Mouse (Mus musculus) thymus, postnatal 0 days (tissue): ENCODE results near the gene Glrb. TPM values are rescaled to one million over a fixed set of nuclear protein-coding genes. Genes with fewer than 3 reads are reported as not detected.

Experiments used
- DNase-seq: peaks from one replicate; pipeline ENCODE4 v3.0.0-alpha.2; 2015; ENCODE audit warnings: low spot score
- polyA plus RNA-seq: library from polyadenylated mRNA; unstranded; fragments of >200 nt; fragmentation: Nextera tagmentation; extraction: Ambion mirVana; gene quantifications from 2 replicates; pipeline ENCODE4 v1.2.1, GENCODE M21; 2015

Gene Glrb
- polyA plus RNA-seq, result 3.3 and 4.4 TPM in 2 replicates

DNA sequence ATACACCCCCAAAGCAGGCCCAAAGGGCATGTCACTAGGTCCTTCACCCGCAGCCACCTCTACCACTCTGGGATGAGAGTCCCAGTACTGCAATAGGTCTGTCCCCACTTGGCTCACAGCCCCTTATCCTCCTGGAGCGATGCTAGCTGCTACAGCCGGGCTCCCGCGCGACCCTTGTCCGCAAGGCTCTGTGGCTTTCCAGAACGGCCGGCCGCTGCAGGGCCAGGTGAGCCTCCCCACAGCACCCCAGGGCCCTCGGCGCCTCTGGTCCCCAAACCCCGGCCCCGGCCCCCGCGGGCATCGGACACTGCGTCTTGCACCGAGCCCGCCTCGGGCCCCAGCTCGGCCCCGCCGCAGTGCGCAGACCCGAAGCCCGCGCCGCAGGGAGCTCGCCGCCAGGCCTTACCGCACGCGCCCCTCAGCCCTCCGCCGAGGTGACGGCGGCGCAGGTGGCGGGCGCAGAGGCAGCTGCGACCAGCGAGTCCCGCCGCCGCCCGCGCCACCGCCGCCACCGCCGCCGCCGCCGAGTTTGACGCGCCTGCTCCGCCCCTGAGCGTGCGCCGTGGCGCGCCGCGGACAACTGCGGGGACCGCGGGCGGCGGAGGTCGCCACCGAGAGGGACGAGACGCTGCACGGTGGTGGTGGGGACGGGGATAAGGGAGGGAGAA lies at the start of gene Glrb:
Glrb (minus strand) TSS at position 550 of the 668 bp plus-strand sequence.
- no peak for DNase-seq

DNA sequence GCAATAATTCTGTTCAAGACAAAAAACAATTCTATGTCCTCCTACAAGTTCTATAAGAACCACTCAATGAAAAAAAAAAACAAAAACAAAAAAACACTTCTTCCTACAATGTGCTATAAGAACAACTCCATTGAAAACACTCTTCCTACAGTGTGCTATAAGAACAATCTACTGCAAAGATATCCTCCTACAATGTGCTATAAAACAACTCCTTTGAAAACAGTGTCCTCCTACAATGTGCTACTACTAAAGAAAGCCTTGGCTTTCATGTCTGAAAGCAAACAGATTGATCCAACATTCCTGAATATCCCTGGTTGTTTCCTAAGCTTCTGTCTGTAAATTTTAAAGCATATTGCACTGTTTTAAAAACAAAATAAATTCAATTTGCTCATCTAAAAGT lies 46.5 kb upstream of the Glrb start:
- no peak for DNase-seq

DNA sequence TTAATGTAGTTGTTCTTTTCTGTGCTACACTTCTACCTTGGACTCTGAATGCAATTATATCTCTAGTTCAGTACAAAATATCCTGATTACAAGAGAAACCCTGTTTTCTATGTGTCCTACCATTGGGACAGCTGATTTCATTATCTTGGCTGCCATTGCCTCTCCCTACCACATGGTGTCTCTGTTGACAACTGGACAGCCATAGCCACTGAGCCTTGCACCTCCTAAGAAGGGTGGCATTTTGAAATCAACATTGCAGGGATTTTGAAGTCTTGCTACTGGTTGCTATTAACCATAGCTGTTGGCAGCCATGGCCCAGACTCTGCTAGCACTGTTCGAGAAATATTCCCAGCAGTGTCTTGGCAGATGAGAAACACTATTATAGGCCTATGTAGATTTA lies 45.1 kb upstream of the Glrb start:
- DNase-seq, result peak; percentile 6

DNA sequence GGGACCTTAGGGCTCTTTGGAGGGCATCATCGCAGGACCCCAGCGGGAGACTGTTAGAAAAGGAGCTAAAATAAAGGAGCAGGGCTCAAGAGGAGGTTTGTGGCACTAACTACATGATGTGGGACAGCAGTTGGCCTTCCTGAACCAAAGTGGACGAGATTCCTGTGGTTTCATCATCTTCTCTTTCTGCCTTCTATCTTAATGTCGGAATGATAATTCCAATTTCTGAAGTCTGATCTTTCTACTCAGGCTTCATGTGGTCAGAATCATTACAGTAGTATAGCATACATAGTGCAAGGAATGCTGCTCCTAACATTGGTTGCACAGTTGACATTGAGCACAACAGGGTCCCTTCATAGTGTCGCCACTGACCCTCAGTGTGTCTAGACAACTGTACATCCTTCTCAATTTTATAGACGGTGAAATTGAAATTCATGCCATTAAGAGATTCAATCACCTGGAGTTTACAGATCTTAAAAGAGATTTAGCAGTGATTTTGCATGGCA lies 372 bp upstream of the Glrb start:
- DNase-seq, result no peak

DNA sequence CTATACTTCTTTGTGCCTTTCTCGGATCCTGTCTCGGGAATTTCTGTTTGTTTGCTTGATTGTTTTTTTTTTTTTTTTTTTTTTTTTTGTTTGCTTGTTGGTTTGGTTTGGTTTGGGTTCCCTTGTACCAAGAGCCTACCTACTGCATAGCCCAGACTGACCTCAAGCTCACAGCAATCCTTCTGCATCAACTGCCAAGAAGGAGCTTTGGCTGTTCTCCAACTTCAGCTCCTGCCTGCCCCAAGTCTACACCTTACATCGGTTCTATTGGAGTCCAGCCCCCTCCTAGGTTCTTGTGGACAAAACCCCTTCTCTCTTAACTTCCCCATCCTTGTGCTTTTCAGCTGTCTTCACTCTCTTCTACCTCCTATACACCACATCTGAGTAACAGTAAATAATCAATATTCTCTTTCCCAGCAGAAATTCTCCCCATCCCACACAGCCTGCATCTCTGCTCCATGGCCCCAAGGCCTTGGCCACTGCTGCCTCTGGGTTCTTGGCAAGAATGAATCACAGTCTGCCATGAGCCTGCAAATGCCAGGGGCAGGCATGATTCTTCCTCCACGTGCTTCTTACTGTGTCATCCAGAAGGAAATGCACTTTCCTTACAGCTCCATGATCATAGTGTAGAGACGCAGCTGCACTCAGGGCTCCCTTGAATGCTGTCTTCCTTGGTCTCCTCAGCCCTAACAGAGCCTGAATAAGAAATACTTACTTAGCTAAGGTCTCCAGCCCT lies 18.5 kb downstream of the Glrb start:
- DNase-seq, result no peak

DNA sequence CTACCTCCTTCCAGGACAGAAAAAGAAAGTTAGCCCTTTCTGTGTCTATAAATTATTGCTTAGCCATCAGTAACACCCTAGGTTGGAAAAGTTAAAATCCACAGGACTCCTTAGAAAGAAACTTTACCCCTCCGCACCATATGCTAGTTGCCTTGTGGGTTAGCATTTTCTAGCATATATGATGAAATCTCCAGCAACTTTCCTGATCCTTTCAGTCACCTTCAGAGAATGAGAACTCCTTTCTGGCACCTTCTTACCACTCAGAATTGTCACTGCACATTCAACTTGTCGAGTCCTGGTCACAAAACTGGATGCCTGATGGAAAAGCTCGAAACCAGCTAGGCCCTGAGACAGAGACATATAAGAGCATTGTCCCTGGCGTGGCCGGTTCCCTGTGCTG lies 19.1 kb downstream of the Glrb start:
- no peak for DNase-seq

DNA sequence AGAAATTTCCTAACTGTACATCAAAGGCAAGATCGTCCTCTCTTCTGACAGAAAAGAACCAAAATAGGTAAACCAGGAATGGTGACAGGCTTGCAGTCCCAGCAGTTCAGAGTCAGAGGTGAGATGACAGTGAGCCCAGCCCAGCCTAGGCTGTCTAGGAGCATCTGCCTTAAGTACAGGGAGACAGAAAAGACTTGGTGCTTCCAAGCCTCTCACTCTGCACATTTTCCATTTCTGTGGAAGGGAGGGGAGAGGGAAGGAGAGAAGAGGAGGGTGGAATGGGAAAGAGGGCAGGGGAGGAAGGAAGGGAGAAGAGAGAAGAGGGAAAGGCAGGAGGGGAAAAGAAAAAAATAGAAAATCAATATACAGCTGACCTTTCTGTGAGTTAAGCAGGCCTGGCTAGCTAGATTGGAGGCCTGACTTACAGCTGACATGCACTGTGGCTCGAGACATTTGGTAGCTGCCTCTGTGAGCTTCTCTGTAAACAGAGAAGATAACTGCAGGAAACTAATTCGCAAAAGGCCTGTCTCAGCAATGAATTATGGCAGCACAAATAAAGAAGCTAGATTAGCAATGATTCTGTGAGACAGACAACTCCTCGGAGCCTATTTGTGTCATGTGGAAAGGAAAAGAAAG lies 20.3 kb downstream of the Glrb start:
- no peak for DNase-seq

DNA sequence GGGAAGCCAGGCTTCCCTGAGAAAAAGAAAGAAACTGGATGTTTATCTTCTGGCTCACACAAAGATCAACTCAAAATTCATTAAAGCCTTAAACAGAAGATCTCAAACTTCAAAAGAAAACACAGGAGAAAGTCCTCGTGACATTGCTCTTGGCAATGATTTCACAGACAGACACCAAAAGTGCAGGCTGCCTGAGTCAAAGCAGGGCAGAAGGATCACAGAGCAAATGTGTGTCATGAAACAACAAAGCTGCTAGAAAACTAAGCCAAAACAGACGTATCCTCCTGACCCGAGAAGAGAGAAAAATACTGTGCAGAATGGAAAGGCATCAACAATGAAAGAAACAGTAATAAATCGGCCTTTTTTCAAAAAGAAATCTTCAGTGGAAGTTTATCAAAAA lies 22.4 kb downstream of the Glrb start:
- DNase-seq, result no peak

DNA sequence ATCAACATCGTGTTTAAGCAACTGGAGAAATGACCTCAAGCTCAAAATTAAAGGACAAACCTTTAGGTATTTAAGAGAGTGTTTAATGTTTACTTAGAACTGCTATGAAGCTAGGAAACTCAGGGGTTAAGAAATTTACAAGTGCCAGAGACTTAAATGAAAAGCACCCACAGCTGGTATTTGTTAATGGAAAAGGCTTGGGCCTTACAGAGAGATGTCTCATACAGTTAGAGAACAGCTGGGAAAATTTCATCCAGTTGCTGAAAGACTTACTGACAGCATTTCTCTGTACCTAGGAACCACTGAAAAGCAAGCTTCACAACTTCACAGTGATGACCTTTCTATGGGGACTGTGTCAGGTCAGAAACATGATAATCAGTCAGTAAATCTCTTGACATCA lies 28.3 kb downstream of the Glrb start:
- no peak for DNase-seq

DNA sequence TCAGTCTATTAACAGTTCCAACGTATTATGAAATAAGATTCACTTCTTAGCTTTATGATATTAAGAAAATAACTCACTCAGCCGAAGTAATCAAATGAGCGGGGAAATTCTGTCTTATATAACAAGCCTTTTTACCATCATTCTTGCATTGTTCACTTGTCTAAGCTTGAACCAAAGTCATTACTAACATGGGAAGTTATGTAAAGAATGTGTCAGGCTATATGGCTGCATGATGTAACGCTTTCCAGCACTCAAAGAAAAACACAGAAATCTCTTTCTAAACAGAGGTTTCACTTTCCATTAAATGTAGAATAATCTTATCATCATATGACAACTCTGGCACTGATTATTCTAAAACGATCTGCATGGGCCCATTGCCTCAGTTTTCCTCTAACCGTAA lies 29.9 kb downstream of the Glrb start:
- DNase-seq, result no peak

DNA sequence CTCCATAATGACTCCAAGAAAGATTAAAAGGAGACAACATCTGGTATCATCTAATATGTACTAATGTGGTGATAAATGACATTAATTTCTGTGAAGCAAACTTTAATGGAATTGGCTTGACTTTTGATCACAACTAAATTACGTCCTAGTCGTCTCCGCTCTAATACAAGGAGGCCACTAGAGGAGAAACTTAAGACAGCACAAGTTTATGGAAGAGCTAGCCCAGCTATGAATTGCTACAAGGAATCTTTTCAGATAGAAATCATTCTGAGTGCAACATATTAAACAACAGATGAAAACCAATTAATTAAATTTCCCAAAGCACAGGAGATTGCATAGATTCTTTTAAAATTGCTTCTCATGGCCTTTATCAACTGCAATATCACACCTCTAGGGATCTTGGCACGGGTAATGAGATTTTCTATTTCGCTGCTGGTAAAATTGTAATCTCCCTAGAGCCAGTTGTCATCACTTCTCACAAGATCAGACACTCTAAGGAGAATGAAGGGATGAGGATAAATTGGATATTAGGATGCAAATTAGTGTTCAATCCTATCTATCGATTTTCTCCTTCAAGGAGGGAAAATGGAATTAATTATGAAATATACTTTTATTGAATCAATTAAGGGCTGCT lies 32.7 kb downstream of the Glrb start:
- no peak for DNase-seq

DNA sequence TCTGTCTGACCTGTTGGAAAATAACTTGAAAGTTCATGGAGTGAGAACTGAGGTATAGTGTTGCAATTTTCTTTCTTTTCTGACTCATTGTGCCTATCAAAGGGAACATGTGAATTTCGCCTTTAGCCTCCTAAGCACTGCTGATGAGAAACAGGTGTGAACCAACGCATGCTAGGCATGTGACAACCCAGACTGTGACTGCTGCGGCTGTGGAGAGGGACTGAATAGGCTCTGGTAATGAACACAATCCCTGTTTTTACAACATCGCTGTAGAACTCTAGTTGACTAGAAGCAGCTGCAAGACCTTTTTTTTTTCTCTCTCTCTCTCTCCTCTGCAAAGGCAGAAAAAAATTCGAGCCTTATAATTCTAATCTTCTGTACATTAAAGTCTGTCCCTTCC lies 34.9 kb downstream of the Glrb start:
- DNase-seq, result no peak

DNA sequence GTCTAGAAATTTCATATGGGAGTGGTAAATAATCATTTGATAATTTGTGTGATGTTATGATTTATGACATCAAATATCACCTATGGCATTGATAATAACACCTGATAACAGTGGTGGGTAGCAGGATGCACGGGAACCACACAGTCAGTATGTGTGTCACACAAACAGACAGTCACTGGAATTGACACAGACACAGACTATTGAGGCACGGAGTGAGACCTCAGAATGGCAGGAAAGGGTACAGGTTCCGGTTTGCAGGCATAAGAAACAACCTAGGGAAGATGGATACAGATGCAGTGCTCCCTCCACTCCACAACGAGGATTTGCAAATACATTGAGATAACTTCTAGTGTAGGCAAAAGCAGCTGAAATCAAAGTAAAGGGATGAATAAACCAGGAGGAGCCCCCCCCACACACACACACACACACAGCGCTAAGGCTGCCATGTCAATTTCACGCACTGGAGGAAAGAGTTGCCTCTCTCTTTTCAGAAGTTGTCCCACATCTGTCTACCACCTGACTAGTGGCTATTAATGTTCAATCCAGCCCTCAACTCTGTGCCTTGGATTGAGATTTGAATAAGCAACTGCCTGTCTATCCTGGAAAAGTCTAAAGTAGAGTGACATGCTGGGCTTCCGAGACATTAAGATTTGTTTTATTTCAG lies 38.6 kb downstream of the Glrb start:
- DNase-seq, result no peak

DNA sequence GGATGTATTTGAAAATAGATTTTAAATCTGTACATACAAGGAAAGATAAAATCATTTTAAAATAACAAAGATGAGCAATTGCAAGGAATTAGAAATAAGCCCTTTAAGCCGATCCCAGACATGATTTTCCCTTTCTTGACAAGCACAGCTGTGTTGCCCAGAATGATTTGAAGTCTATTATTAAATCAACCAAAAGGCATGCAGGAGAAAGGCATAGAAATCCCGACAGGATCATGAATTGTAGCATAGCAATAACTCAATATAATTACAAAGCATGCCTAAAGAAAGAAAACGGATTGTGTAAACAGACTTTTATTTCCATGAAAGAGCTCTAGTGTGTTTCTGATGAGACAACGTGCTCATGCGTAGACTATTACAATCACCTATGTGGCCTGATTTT lies 39.4 kb downstream of the Glrb start:
- no peak for DNase-seq

DNA sequence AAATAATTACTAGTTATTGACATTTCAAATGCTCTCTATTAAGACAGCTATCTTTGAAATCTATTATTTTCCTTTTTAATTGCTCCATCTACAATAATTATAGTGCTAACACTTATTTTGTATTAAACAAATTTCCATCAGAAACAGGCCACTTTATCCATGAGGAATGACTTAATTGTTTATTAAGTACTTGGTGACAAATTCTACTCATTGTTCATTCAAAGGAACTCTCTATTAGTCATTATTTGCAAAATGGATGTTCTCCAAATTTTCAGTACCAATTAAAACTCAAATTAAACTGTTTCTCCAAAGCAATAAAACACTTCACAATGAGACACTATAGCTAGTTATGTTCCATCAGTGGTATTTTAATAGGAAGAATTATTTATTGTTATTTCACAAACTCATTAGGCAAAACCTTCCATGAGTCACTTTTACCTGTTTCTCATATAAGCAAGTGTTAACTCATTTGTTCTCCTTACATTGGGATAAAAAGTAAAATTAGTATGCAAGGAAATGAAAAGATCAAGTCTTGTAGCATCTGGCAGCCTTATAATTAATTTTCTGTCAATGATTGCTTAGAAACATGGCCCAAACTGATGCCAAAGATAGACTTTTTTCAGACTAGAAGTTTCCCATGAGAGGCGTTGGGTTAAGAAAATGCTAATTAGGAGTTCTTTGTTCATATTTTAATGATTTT lies 41.8 kb downstream of the Glrb start:
- DNase-seq, result no peak

DNA sequence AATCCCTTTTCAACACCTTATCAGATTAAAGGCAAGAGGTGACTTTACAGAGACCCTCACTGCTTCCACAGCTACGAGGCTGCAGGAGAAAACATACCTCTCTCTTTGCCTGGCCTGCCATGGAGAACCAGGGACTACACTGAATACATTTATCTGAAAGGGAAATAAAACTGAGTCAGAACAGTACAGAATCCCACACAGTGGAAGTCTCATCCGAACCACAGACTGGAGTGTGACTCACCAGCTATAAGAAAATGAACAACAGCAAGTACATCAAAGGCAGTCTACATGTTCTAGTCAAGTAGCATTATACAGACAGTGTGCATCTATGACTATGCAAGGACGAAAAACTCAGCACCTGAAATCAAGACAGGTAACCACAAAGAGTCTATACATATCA lies 46.1 kb downstream of the Glrb start:
- no peak for DNase-seq

DNA sequence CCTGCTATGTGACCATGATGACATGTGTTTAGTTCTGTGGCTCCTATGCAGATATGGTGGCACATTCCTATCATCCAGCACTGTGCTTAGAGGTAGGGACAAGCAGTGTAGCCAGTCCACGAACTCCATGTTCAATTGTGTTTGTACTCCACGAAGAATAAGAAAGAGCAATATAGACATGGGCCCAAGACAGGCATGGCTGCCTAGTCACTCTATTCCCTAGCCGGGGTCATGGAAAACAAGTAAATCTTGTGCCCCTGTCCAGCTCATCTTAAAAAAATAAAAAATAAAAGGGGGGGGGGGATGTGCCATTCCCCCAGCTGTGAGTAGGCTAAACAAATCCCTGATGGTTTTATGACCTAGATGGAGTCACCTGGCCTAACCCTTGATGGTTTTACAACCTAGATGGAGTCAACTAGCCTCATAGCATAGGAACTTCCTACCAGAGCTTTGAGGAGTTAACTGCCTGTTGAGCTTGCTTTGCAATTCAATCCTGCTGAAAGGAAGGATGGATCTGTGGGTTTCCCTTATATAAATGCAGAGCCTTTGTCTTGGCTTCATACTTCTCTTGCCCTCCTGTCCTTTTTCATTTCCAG lies 60.5 kb downstream of the Glrb start:
- no peak for DNase-seq

DNA sequence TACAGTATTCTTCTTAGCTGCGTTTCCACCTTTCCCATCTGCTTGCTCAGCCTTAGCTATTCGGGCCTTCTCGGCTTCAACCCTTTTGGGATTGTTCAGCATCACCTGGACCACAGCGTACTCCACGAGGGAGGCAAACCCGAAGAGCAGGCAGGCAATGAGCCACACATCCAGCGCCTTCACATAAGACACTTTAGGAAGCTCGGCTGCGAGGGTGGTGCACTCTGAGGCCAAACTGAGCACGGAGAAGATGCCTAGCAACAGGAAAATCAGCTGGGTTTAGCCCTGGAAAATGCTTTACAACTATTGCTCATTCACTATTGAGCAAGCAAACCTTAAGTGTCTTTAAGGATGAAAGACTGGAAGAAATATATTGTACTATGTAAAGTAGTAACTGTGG lies 62.5 kb downstream of the Glrb start:
- DNase-seq, result no peak

DNA sequence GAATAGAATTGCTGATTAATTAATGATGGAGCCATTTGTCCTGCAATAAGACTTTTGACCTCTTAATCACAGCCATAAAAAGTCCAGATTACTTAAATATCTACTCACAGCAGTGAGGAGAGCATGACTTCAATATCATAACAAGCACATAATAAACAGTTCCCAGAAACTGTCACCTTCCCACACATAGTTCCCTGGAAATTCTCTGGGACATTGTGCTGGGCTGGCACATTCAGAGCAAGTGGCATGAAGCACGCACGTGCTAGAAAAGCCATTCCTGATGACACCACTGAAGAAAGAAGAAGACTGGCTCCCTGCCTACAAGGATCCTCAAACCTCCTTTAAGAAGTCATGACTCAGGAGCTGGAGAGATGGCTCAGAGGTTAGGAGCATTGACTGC lies 67.8 kb downstream of the Glrb start:
- no peak for DNase-seq

DNA sequence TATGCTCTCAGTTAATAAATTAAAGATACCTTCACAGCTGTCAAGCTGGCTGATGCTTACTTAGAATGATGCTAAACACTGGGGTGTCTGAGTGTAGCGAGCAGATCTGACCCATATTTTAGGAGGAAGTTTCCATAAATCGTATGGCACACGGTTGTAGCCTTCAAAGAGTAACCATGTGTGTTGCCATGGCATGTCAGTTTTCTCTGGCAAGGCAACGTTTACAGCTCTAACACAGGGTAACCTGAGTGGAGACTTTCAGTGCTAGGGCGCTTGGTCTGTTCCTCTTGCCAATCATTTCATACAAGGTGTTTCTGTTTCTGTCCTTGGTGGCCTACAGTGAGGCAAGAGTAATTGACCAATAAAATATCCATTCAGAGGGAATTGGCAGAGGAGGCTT lies 73.6 kb downstream of the Glrb start:
- DNase-seq, result no peak
